In genomic region chr5:80855034-80855433, GRCm38 (mm10) we compare ENCODE assay signal across 24 mouse cellular contexts.
DNase-seq lines count a peak whose midpoint lies in the region; ATAC-seq lines count a peak whose summit lies in the region.
"Had no signal": no experiment of that assay in that cellular context is flagged by ENCODE, and none has a peak within 500 bp of the region (broad histone marks: within the 10 kb centered on the region; RNA-seq: fewer than 3 reads in every experiment).

No protein-coding gene starts in this region.

- 0 out of 2 replicates have a peak, but pooled peaks have one; percentile 48 for ATAC-seq in hindbrain, embryonic 15.5 days (ENCODE audit: low FRiP score, low read depth)
- ATAC-seq in hindbrain, embryonic 12.5 days (ENCODE audit: low FRiP score) = no peak
- ATAC-seq in neural tube, embryonic 14.5 days (ENCODE audit: low read depth) = 0 out of 2 replicates have a peak, but pooled peaks have one; percentile 44
- peak; percentile 88 for ATAC-seq in megakaryocyte progenitor cell, adult 5-6 weeks (replicated peaks; ENCODE audit: poor library complexity)
- ATAC-seq: CD4-positive, CD25-positive, alpha-beta regulatory T cell, adult 4 months; forebrain, embryonic 14.5 days; intestine, embryonic 16.5 days had no signal

- H3K4me3 ChIP-seq in hindbrain, embryonic 15.5 days = no peak overlapping the region
- no peak overlapping the region for H3K4me3 ChIP-seq in hindbrain, embryonic 12.5 days
- no peak overlapping the region for H3K4me3 ChIP-seq in neural tube, embryonic 14.5 days (ENCODE audit: low read depth, low read length)
- H3K4me3 ChIP-seq: embryonic facial prominence, embryonic 15.5 days; erythroblast, embryonic 14.5 days; forebrain, embryonic 10.5 days; heart, embryonic 10.5 days had no signal

- H3K27me3 ChIP-seq in hindbrain, embryonic 15.5 days = no peaks in the 10 kb centered on the region
- H3K27me3 ChIP-seq in hindbrain, embryonic 12.5 days = no peaks in the 10 kb centered on the region
- no peaks in the 10 kb centered on the region for H3K27me3 ChIP-seq in neural tube, embryonic 14.5 days (ENCODE audit: control insufficient read depth, insufficient read depth, low read length)
- H3K27me3 ChIP-seq: embryonic facial prominence, embryonic 15.5 days had no signal

- H3K4me2 ChIP-seq in hindbrain, embryonic 15.5 days = no peak overlapping the region
- no peak overlapping the region for H3K4me2 ChIP-seq in hindbrain, embryonic 12.5 days (replicated peaks)
- no peak overlapping the region for H3K4me2 ChIP-seq in neural tube, embryonic 14.5 days (ENCODE audit: low read depth, low read length)
- H3K4me2 ChIP-seq: embryonic facial prominence, embryonic 15.5 days had no signal

- WGBS in hindbrain, embryonic 15.5 days = 52% methylated on average over 5 of the region's 5 CpGs
- WGBS in hindbrain, embryonic 12.5 days = 76% methylated on average over 5 of the region's 5 CpGs
- 68% methylated on average over 5 of the region's 5 CpGs for WGBS in neural tube, embryonic 14.5 days

- DNase-seq in neural tube, embryonic 10.5 days (ENCODE audit: extremely low spot score, low spot score) = no peak
- no peak for DNase-seq in layer of hippocampus, adult 9-11 months
- no peak for DNase-seq in adrenal gland, adult 8-10 months
- DNase-seq: adrenal gland, postnatal 14 days; B cell, adult 2 months; cerebellum, adult 2 months; cerebellum, postnatal 10 days; embryo, embryonic 11 days; gastrocnemius, postnatal 36 days; heart, adult 18-20 months; heart, postnatal 10 days; heart, postnatal 4 days had no signal

- H3K9me3 ChIP-seq in hindbrain, embryonic 15.5 days = no peaks in the 10 kb centered on the region
- H3K9me3 ChIP-seq in hindbrain, embryonic 12.5 days (replicated peaks) = no peaks in the 10 kb centered on the region
- no peaks in the 10 kb centered on the region for H3K9me3 ChIP-seq in neural tube, embryonic 14.5 days (ENCODE audit: control insufficient read depth, low read length)
- H3K9me3 ChIP-seq: embryonic facial prominence, embryonic 15.5 days; forebrain, embryonic 10.5 days; heart, embryonic 10.5 days had no signal

- H3K27ac ChIP-seq in hindbrain, embryonic 15.5 days (replicated peaks) = no peak overlapping the region
- H3K27ac ChIP-seq in hindbrain, embryonic 12.5 days = no peak overlapping the region
- no peak overlapping the region for H3K27ac ChIP-seq in neural tube, embryonic 14.5 days (ENCODE audit: low read depth, low read length)
- H3K27ac ChIP-seq: embryonic facial prominence, embryonic 15.5 days; forebrain, embryonic 10.5 days; heart, embryonic 10.5 days had no signal

- H3K36me3 ChIP-seq in hindbrain, embryonic 15.5 days = no peaks in the 10 kb centered on the region
- no peaks in the 10 kb centered on the region for H3K36me3 ChIP-seq in hindbrain, embryonic 12.5 days
- H3K36me3 ChIP-seq in neural tube, embryonic 14.5 days (ENCODE audit: control insufficient read depth, insufficient read depth, low read length) = no peaks in the 10 kb centered on the region
- H3K36me3 ChIP-seq: embryonic facial prominence, embryonic 15.5 days; forebrain, embryonic 10.5 days; G1E; heart, embryonic 10.5 days had no signal

- no peak overlapping the region for H3K9ac ChIP-seq in hindbrain, embryonic 15.5 days
- no peak overlapping the region for H3K9ac ChIP-seq in hindbrain, embryonic 12.5 days
- H3K9ac ChIP-seq in neural tube, embryonic 14.5 days (replicated peaks; ENCODE audit: low read depth, low read length) = no peak overlapping the region
- H3K9ac ChIP-seq: embryonic facial prominence, embryonic 15.5 days had no signal

- H3K4me1 ChIP-seq in hindbrain, embryonic 15.5 days (replicated peaks) = no peaks in the 10 kb centered on the region
- no peaks in the 10 kb centered on the region for H3K4me1 ChIP-seq in hindbrain, embryonic 12.5 days
- H3K4me1 ChIP-seq in neural tube, embryonic 14.5 days (ENCODE audit: control insufficient read depth, insufficient read depth, low read length) = no peaks in the 10 kb centered on the region
- H3K4me1 ChIP-seq: embryonic facial prominence, embryonic 15.5 days; forebrain, embryonic 10.5 days; heart, embryonic 10.5 days had no signal
